Mouse (Mus musculus) gastrocnemius, postnatal 10 days (tissue): ENCODE data around the gene Gm17078. TPM values are rescaled to one million over a fixed set of nuclear protein-coding genes. Genes with fewer than 3 reads are reported as not detected.
"Not testable (repeated sequence)": the region's sequence is repeated elsewhere in the genome, so short reads cannot be mapped to it uniquely, and the experiment has no call there.

Source experiments
- DNase-seq: peaks from one replicate; pipeline ENCODE4 v3.0.0; 2021; ENCODE audit warnings: mixed read lengths
- long read RNA-seq, 2 experiments: library from polyadenylated mRNA; stranded (forward); transcript quantifications; one replicate each; pipeline ENCODE4 v2.0.0; 2021
- total RNA-seq, 2 experiments: library from RNA; stranded (reverse); gene quantifications; 2 replicates each; pipeline ENCODE4 v1.2.3; 2021

The Gm17078 gene
- total RNA-seq: not detected
- long read RNA-seq, experiment 1: 0 reads
- long read RNA-seq, experiment 2: 0 reads

DNA sequence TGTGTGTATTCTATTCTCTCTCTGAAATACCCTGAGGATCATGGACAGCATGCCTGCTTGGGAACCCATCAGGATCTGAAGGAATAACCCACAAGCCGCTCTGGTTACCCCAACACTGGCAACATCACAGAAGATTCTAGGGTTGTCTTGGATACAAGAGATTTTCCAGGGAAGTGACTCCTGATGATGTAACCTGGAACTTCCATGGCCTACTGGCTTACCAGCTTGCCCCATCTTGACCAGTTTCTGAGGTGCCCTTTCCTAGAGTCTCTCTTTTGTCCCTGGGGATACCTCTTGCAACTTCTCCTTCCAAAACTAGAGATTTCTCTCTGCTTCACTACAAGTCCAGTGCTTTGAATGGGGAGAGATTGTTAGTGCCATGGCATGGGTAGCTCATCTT lies at the start of gene Gm17078:
TSS of gene Gm17078 (minus strand) at position 101 of the 400 bp plus-strand sequence.
- DNase-seq: no peak

DNA sequence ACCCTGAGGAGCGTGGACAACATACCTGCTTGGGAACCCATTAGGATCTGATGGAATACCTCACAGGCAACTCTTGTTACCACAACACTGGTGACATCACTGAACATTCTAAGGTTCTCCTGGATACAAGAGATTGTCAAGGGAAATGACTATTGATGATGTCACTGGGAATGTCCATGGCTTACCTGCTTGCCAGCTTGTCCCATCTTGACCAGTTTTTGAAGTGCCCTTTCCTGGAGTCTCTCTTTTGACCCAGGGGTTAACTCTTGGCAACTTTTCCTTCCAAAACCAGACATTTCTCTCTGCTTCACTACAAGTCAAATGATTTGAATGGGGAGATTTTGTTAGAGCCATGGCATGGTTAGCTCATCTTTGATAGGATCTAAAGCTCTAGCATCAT lies 24.5 kb upstream of the Gm17078 start, which contains the start of gene Gm4181:
TSS of gene Gm4181 (minus strand) at position 101 of the 400 bp plus-strand sequence.
- not testable (repeated sequence) for DNase-seq

DNA sequence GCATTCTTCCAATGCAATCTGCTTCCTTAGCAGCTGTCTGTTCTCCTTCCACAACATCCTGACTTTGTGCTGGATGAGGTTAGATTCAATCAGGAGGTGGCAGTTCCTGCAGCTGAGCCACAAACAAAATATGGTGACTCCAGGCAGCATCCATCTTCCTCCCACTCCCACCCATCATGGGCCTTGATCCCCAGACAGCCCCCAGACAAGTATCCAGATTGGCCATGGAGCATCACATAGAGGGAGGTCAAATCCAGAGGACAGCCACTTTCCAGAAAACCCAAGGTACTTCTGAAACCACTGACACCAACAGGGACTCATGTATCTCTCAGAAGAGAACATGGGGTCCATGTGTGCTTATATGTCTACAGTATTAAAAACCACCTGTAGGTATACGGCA lies 21.3 kb upstream of the Gm17078 start:
- DNase-seq: peak; percentile 7

DNA sequence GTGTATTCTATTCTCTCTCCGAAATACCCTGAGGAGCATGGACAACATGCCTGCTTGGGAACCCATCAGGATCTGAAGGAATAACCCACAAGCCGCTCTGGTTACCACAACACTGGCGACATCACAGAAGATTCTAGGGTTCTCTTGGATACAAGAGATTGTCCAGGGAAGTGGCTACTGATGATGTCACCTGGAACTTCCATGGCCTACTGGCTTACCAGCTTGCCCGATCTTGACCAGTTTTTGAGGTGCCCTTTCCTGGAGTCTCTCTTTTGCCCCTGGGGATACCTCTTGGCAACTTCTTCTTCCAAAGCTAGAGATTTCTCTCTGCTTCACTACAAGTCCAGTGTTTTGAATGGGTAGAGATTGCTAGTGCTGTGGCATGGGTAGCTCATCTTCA lies 19.1 kb downstream of the Gm17078 start, which contains the start of gene Gm17174:
TSS of gene Gm17174 (minus strand) at position 101 of the 400 bp plus-strand sequence.
- not testable (repeated sequence) for DNase-seq

DNA sequence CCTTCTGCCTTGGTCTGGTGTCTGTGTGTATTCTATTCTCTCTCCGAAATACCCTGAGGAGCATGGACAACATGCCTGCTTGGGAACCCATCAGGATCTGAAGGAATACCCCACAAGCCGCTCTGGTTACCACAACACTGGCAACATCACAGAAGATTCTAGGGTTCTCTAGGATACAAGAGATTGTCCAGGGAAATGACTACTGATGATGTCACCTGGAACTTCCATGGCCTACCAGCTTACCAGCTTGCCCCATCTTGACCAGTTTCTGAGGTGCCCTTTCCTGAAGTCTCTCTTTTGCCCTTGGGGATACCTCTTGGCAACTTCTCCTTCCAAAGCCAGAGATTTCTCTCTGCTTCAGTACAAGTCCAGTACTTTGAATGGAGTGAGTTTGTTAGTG lies 37.1 kb downstream of the Gm17078 start, which contains the start of gene Gm17175:
TSS of gene Gm17175 (minus strand) at position 101 of the 400 bp plus-strand sequence.
- not testable (repeated sequence) for DNase-seq

Other genes starting within 250 kb of the Gm17078 start
- not detected for gene Gm7247, start 249.6 kb downstream of the Gm17078 start, total RNA-seq
- not detected for gene Vmn2r88, start 200.5 kb downstream of the Gm17078 start, total RNA-seq
- not detected for gene Vmn2r89, start 159.5 kb downstream of the Gm17078 start, total RNA-seq
- not detected for gene Gm5622, start 58.5 kb downstream of the Gm17078 start, total RNA-seq
- gene Gm17175, start 37.2 kb downstream of the Gm17078 start, total RNA-seq: not detected
- not detected for gene Gm17174, start 19.2 kb downstream of the Gm17078 start, total RNA-seq
- gene Gm4181, start 24.4 kb upstream of the Gm17078 start, total RNA-seq: not detected
- gene Gm17079, start 84.2 kb upstream of the Gm17078 start, total RNA-seq: not detected
- not detected for gene Gm5800, start 105.9 kb upstream of the Gm17078 start, total RNA-seq
- not detected for gene Ang4, start 162.3 kb upstream of the Gm17078 start, total RNA-seq
- not detected for gene AY358078, start 188.7 kb upstream of the Gm17078 start, total RNA-seq
- not detected for gene Ear6, start 242.4 kb upstream of the Gm17078 start, total RNA-seq